Mouse (Mus musculus) cerebellum, postnatal 36 days (tissue): ENCODE measurements around the gene Cutc.

Experiments
- DNase-seq, 2 experiments: peaks; one replicate each; pipeline ENCODE4 v3.0.0; 2021 to 2022; ENCODE audit warnings: mixed read lengths in 2 of 2

The Cutc gene

DNA sequence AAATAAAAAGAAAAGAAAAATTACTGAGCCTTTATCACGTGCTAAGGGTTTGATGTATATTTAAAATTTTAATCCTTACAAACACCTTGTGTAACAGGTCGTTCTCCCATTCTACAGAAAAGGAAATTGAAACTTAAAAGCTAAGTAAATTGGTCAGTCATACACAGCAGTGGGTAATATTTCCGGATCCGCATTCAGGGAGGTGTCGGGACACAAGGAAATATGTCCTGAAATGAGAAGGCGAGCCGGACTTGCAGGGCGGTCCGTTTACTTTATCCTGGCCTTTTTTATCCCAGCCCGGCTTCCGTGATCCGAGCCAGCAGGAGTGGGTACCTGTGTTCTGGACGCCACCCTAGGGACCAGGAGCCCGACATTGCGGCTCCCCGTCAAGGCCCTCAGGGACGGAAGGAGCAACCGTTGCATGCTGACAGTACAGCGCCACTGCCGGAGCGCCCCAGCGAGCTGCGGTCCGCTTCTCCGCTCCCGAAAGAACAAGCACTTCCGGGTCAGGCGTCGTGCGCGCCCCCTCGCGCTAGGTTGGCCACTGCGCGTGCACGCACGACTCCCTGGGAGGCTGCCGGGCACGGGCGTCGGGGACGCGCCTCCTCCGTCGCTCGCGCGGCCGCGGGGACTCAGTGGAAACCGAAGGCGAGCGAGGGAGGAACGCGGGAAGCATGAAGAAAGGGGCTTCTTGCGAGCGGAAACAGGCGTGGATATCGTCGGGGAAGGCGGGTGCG, at the start of gene Cutc, which contains the start of gene Cox15:
Gene Cutc, plus strand, starts transcription at position 508 of the 737 bp plus-strand sequence.
Gene Cox15, minus strand, starts transcription at position 512 of the 737 bp plus-strand sequence.
- DNase-seq, result peak; percentile 96 to 97

DNA sequence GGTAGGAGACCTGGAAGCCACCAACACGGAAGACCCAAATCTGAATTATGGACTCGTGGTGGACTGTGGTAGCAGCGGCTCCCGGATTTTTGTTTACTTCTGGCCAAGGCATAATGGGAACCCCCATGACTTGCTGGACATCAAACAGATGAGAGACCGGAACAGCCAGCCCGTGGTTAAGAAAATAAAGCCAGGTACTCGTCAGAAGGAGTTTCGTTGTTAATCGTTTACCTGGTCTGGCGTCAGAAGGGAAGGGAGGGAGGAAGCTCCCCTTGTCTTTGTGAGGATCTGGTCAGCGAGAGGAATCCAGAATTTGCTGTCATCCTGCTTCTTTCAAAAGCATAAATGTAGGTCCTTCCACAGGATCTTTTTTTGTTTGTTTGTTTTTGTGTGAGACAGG, 48.6 kb upstream of the Cutc start:
- no peak for DNase-seq

DNA sequence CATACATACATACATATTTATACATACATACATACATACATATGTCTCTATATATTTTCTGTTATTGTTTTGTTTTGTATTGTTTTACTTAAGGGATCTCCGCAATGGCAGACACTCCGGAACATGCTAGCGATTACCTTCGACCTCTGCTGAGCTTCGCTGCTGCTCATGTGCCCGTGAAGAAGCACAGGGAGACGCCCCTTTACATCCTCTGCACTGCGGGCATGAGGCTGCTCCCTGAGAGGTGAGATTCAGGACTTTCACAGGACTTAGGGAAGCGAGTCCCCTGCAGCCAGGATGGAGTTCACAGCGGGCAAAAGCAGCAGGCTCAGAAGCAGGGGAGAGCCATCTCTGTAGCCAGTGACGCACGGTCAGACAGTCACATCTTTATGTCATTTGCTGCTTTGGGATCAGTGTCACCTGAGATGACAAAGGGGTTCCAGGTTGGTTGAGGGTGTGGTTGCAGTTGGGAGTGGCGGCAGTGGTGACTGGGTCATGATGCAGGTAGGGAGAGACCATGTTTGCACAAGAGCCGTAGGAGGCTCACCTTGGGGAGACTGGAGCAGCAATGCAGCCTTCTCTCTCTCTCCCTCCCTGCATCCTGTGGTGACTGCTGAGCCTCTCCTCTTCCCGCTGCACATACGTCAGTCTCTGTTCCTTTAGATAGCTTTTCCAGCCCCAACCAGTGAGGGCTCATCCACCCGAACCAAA, 47.9 kb upstream of the Cutc start:
- DNase-seq, result no peak

DNA sequence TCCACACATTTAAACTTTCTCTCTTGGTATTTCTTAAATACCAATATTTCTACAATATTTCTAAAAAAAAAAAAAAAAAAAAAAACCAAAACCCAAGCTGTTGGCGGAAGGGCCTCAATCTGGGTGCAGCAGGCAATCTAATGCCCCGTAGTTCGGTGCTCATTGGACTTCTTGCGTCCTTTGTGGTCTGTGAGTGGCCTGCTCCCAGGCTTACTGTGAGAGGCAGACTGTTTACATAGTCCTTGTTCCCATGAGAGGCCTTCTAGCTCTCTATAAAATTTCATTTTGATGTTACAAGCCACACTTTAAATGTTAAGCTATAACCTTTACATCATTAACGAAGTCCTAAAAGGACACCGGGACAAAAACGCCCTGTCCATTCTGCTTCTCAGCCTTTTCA, 44.6 kb upstream of the Cutc start:
- DNase-seq, result no peak

DNA sequence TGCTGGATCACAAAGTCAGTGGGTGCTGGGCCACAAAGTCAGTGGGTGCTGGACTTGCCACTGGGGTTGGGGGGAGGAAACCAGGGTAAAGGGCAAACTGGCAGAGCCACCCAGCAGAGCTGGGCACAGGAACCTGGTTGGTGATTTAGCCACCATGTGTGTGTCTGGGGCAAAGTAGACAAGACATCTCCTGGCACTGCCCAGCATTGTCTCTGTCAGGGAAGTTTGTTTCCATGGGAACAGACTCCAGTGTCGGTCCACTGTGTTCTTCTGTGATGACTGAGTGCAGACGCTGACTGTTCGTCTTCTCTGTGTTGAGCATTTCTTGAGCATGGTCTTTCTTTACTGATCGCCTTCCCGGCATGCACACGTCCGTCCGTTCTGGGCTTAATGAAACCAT, 43.5 kb upstream of the Cutc start:
- no peak for DNase-seq

DNA sequence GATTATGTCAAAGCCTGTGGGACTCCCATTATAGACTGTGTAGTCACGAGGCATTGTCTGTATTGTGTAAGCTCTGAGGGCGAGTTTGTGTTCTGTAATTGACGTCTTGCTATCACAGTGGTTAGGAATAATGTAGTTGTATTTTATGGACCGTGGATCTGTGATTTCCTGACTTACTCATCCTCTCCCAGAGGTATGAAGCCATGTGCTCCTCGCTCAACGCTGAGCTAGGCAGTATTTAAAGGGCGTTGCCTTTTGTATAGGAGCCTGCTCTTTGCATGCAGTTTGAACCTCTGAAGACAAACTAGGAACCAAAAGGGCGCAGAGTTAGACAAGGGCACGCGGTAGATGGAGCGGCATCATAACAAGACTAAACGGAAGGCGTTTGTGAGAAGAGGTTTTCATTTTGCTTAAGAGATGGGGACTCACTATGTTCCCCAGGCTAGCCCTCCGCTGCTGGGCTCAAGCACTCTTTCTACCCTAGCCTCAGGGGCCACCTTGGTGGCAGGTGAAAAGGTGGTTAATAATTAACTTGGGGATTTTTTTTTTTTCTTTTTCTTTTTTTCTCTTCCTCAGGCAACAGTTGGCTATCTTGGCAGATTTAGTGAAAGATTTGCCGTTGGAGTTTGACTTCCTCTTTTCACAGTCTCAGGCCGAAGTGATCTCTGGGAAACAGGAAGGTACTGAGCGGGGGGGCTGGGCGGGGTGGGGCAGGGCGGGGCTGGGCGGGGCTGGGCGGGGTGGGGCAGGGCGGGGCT, 41.5 kb upstream of the Cutc start:
- no peak for DNase-seq

DNA sequence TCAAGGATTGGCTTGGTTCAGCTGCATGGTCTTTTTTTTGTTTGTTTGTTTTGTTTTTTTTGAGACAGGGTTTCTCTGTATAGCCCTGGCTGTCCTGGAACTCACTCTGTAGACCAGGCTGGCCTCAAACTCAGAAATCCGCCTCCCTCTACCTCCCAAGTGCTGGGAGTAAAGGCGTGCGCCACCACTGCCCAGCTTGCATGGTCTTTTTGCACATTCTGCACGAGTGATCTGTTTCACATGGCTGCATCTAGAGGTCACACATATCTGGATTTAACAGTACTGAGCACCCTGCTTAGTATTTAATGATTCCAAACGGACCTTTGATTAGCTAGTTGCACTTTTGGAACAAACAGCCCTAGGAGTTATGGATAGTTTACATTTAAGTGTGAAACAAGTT, 40.8 kb upstream of the Cutc start:
- no peak for DNase-seq

DNA sequence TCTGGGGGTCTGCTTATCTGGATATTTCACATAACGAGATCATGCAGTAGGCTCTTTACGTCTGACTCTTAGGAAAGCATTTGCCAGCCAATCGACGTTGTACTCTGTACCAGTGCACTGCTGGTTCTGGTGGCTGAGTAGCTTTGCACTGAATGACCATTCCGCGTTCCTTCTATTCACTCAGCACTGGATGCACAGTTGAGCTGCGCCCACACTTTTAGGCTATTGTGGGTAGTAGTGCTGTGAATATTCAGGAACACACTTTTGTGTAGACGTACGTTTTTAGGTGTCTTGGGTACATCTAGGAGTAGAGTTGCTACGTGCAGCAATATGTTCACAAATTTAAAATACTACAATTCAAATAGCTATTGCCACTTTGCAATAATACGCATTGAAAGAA, 32.7 kb upstream of the Cutc start:
- no peak for DNase-seq

DNA sequence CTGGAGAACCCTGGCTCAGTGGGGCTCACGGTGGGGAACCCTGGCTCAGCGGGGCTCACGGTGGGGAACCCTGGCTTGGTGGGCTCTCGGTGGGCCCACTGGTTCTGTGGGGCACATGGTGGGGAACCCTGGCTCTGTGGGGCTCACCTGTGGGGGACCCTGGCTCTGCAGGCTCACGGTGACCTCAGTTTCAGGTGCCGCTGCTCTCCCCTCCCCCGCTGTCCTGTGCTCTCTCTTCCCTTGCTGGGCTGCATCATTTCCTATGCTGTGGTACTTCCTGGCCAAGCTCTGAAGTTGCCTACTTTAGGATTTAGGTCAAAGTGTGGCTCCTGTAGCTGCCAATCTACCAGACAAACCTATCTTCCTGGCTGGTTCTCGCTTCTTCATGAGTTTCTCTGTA, 29.9 kb upstream of the Cutc start:
- DNase-seq, result no peak

DNA sequence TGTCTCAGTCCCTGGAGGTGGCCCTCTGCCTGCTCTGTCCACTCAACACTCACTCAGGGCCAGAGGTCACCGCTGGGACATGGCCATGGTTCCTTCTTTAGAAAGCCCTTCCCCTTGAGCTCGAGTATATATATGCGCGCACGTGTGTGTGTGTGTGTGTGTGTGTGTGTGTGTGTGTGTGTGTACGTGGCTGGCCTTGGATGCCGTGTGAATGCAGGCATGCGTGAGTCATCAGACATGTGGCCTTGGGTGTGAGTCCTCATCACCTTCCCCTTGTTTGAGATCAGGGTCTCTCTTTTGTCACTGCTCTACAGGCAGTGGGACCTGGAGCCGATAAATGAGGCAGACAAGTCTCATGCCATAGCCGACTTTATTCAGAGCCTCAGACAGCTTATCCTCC, 29.3 kb upstream of the Cutc start:
- no peak for DNase-seq

DNA sequence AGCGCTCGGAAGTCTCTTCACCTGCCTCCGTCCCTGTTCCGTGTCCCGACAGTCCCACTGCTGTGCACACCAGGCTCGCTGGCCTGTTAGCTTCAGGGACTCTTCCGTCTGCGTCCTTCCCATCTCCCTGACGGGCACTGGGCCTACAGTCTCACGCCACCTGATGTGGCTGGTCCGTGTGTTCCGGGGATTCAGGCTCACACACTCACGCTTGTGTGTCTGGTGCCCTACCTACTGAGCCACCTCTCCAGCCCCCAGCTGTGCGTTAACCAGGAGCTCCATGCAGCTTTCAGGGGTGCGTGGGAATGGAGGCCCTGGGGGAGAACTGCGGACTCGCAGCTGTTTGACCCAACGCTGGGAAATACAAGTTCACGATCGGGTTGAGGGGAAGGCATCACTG, 28.6 kb upstream of the Cutc start:
- no peak for DNase-seq

DNA sequence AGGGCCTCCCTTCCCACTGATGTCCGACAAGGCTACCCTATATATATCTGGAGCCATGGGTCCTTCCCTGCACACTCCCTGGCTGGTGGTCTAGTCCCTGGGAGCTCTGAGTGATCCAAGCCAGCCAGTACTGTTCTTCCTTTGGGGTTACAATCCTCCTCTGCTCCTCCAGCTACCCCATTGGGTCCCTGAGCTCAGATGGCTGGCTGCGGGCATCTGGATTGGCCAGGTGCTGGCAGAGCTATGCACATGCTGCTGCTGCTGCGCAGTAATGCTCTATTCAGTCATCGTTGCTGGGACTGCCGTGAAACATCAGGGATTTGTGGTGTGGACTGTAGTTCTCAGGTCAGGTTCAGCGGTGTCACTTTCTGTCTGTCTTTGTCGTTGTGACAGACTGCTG, 28.0 kb upstream of the Cutc start:
- no peak for DNase-seq

DNA sequence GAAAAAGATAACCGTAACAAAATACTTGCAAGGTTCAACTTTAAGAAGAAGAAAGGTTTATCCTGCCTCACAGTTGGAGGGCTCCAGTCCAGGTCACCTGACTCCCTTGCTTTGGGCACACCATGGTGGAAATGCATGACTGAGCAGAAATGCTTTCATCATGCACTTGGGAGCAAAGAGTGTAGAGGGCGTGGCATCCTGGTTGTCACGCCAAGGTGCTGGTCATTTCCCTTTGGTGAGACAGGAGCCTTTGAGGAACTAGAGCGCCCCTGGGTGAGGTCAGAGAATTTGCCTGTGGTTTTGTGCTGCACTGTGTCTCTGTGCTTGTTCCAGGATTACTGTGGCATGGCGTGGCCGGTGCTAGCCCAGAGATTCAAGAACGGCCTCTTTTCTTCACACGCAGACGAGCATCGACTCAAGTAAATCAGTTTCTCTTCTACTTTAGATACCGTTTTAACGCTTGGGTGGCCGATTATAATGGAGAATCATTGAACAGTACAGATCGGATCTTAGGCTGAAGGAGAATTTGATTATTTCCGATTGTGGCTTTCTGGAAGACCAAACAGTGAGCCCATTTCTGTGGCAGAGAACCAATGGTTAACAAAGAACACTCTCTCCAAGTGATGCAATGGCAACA, 26.2 kb upstream of the Cutc start:
- DNase-seq, result no peak

DNA sequence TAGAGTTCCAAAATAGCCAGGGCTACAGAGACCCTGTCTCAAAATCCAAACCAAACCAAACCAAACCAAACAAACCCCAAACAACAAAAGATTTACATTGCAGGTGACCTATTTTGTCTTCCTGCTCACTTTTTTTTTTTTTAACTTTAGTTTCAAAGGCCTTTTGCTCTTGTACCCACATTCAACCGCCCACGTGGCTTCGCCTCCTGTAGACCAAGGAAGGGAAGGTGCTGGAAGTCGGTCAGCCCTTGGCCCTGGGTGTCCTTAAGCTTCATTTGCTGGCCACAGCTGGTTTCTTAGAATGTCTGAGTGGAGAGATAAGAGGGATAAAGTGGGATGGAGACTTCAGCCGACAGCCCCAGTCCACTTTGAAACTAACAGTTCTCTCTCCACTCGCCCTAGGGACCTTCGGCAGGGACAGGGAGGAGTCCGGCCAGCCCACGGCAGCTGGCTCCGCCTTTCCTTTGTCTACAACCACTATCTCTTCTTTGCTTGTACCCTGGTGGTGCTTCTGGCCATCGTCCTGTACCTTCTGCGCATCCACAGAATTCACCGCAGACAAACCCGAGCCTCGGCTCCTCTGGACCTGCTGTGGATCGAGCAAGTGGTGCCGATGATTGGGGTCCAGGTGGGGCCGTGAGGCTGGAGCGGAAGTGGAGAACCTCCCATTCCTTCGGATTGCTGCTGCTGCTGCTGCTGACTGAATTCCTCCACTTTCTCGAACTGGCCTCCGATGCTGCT, 23.3 kb upstream of the Cutc start:
- no peak for DNase-seq

DNA sequence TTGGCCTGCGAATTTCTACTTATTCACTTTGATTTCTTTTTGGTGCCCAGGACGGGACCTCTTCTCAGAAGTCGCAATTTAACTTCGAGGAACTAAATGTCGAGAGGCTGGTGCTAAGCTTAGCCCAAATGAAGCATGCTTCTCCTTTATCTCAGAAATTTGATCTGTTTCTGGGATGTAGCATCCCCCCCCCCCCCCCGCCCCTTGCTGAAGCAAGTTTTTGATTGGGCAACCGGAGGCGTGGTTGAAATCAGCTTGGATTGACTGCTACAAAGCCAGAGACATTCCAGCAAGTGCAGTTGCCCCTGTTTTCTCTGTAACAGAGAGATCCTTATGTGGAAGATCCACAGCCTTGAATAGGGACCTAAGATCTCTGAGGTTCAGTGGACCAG, 22.8 kb upstream of the Cutc start:
- DNase-seq, result no peak

DNA sequence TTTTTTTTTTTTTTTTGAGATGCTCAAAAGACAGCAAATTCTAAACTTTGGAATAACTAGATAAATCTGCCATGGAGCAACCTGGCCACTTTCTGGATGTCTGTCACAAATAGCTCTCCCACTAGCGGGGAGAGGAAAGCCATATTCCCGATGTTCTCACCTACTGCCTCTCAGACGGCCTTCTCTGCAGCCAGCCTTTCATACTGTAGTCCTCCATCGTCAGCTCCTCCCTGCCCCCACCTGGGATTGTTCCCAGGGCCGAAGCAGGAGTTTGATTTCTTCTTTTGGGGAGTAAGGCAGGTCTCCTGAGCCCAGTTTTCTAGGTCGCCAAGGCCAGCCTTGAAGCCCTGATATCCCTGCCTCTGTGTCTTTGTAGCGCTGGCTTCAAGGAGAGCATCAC, 21.6 kb upstream of the Cutc start:
- no peak for DNase-seq

DNA sequence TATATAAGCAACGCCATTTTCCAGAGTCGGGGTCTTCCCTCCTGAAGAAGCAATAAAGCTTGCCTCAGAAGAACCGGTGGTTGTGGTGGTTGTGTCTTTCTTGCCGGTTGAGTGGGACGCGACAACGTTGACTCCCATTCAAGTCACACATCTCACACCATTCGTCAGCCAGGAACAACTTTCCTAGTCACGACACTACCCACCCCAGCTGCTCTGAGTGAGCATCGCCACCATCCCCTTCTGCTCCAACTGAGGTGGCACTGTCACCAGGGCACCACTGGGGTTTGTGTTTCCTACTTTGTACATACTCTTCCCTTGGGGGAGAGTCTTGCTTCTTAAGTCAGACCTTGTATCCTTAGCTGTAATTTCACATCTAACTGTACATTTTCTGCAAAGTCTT, 14.4 kb upstream of the Cutc start:
- no peak for DNase-seq

DNA sequence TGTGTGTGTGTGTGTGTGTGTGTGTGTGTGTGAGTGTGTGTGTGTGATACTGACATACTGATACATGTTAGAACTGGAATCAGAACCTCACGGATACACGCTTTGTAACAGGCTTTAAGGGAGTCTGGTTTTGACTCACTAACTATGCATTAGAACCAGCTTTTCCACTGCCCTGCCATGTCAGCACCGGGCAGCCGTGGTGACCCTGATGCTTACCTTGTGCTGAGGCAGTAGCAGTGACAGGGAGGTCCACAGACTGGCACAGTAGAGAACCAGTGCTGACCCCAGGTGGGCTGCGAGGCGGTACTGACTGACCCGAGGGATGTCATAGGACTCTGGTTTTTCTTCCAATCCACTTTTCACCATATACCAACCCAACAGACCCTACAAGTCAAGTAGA, 9.4 kb upstream of the Cutc start:
- no peak for DNase-seq

DNA sequence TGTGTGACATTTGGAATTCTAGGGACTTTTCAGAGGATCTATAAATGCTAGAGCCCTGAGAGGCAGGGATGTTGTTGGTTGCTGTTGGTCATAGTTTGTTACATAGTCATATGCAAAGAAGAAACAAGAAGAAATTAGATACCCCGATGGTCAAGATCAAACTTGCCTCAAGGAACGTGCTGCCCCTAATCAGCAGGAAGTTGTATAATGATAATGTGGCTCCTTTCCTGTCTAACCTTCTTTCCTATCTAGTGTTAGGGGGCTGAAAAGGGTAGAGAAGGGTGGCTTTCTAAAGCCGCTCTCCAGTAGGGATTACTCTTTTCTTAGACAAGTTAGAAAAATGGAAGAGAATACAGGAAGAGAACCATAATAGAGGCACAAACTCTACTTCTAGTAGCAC, 7.1 kb upstream of the Cutc start:
- DNase-seq, result no peak

DNA sequence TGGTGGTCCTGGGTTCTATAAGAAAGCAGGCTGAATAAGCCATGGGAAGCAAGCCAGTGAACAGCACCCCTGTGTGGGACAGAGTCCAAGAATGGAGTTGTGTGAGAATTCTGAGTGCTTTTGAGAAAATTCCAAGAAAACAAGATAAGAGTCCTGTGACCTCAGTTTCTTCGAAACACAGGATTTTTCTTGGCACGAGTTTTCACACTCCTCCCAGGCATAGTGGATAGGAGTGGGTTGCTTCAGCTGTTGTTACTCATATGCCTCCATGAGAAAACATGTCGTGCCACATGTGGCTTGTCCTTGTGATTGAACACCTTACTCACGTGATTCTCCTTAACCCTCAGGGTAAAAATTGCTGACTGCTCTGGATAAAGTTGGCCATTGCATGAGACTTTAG, 4.9 kb upstream of the Cutc start:
- no peak for DNase-seq

DNA sequence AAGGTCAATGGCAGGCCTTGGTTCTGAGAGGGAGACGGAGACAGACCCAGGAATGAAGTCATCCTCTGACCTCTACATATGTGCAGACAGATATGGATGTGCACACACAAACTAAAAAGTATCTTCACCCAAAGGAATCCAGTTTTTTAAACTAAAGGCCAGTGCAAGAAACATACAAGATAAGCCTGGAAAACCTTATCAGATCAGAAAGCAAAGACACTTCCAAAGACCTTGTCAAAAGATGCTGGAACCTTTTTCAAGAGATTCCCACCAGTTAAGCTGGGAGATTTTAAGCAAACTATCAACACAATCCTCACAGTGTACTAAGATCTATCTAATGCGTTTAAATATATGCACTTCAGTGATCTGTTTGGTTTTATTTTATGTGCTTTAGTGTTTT, 2.8 kb upstream of the Cutc start:
- DNase-seq, result no peak

DNA sequence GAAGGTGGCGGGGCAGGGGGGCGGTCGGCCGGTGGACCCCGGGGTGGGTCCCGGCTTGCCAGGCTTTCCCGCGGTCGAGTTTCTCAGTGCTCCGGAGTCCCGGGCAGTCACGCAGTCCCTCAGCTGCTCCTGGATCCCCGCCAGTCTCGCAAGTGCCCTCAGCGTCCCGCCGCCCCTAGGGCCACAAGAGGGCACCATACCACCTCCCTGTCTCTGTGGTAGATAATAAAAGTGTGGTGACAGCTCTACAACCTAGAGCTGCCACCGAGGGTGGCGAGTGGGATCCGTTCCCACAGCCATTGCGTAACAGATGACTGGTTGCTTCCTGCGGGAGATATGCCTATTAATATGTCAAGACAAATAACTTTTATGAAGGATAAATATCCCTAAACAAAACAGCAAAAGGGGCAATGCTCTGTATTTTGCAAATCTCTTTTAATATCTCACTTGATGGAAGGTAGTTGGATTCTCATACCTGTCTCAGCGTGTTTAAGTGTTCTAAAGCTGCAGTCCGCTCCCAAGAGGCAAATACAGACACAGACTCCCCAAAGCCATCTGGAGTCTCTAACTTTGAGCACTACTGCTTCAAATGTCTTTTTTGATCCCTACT, 535 bp downstream of the Cutc start:
- DNase-seq, result peak; percentile 93
